Mouse (Mus musculus): ENCODE measurements around the gene Lgr4.

Gene Lgr4

DNA sequence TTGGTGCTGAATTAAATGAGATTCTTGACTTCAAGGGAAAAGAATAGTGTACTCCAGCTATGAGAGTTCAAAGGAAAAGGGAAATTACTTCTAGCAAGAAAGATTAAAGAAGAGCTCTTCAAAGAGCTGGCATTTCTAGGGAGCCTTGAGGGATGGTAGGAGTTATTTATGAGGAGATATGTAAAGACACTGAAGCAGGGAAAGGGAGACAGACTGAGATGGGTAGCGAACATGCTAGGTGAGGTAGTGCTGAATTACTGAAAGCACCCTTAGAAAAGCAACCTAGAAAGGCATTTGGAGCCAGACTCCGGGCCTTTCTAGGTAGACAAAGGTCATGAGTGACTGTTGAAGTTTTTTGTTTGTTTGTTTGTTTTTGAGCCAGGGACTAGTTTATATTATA, 58.7 kb downstream of the Lgr4 start:
- DNase-seq (ENCODE audit: low spot score in 2 of 2), result no peak

DNA sequence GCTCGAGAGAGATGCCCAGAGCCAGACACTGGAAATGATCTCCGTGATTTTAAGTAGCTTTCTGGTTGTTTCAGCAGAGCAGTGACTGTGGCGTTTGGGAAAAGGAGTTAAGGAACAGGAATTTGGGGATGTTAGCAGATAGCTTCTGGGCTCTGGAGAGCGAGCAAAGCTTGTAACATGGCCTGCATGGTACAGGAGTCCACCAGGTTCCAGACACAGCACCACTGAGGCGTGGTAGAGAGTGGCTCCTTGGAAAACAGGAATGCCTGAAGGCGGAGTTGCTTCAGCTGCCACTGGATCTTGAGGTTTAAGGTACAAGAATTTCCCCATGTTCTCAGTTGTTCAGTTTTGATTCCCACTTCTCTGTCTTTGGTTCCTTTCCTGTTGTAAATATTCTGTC, 59.9 kb downstream of the Lgr4 start:
- DNase-seq (ENCODE audit: low spot score in 2 of 2), result no peak

DNA sequence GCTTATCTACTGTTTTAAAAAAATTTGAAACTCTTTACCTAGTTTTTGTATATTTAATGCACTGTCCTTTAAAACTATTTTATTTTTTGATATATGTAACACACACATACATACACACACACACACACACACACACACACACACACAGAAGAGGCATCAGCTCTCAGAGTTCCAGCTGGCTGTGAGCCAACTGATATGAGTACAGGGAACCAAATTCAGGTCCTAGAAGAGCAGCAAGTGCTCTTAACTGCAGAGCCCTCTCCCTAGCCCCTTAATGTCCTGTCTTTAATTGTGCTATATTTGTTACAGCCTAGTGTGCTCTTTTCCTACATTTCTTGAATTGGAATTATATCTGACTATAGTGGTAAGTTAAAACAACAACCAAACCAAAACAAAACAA, 61.8 kb downstream of the Lgr4 start:
- DNase-seq (ENCODE audit: low spot score in 2 of 2), result no peak

DNA sequence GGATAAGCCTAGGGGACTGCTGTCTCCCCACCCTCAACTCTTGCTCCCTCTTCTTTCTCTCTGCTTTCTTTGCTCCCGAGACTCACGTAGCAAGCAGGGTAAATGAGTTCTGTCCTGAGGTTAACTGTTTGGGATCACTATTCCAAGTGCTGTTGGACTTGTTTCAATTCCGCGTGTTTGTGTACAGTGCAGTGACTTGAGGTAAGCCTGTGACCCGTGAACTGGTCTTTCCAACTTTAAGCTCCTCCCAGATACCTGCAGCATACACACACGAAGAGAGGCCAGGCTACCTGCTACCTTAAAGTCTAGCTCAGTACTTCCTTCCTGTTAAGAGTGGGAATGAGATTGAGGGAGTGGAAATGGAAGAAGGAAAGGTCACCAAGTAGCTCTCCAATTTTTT, 66.0 kb downstream of the Lgr4 start:
- DNase-seq (ENCODE audit: low spot score in 2 of 2), result no peak

DNA sequence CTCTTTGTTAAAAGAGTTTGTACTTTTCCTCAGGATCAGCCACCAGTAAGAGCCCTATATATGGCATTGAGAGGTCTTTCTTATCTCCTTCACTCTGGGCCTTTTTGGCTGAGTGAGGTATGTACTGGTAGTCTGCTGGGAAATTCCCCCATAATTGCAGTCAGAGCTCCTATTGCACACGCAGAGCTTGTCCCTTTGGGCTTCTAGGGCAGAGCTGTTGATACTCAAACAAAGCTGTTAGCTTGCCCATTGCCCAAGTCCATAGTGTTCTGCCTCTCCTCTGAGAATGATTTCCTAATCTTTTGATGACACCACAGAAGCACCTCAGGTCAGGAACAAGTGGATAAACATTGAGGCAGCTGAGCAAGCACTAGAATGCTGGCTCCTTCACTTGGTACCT, 67.5 kb downstream of the Lgr4 start:
- no peak for DNase-seq (ENCODE audit: low spot score in 2 of 2)

DNA sequence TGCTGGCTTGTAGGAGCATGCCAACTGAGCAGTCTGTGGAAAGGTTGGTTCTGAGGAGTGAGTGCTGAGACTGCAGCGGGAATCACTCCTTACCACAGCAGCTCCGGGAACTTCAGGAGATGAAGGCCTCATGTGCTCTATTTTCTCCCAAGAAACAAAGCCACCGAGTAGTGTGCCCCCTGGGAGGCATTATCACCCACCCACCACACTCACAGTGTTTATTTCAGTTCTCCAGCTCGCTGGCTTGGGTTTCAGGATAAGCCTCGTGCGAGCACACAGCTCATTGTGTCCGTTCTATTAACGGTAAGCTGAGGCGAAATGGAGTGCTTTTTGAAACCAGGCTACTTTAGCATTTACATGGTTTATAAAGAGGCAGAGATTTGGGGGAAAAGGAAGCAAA, 68.1 kb downstream of the Lgr4 start:
- DNase-seq (ENCODE audit: low spot score in 2 of 2), result no peak

DNA sequence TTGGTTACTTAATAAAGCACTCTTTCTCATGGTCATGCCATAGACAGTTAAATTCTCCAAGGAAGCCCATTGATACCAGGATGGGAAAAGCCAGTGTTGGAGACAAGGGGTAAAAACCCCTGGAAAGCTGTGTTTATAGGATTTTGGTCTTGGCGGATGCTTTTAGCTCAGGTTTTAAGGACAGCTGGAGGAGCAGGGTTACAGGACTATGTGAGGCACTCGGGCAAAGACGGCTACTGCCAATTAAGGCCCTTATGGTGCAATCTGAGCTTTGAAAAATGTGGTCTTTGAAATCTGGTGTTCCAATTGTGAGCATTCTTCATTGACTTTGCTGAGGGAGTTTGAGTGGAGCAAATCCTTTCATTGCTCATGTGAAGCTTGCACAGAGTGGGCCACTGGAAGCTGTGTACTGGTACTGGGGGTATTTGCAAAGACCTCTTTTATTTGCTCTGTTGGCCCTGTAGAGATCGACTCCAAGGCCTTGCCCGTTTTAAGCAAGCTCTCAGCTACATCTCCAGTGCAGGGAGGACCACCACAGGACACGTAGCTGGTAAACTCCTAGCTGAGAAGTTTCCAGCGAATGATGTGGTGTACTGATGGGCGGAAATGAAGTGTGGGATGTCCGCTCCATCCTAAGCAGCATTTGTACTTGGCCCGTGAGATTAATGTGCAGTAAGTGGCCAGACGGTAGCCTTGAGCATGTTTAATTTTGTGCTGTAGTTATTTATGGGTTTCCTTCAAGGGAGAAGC, 68.8 kb downstream of the Lgr4 start:
- DNase-seq (ENCODE audit: low spot score in 2 of 2), result no peak

DNA sequence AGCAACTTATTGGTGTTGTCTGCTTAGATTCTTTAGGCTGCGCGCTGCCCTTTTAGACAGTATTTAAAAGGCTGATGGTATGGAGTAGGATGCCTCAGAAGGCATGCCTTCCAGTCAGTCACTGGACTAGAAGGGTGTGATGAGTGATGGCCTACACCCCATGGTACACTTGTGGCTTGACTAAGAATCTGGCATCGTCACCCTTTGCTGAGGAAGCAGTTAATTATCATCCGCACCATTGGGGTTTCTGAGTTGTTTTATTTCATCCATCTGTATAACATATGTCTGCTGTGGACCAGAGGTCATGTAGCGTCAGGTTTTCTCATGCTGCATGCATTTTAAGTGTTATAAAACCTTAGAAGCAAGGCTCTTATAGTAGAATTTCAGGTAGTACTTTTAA, 70.5 kb downstream of the Lgr4 start:
- no peak for DNase-seq (ENCODE audit: low spot score in 2 of 2)

DNA sequence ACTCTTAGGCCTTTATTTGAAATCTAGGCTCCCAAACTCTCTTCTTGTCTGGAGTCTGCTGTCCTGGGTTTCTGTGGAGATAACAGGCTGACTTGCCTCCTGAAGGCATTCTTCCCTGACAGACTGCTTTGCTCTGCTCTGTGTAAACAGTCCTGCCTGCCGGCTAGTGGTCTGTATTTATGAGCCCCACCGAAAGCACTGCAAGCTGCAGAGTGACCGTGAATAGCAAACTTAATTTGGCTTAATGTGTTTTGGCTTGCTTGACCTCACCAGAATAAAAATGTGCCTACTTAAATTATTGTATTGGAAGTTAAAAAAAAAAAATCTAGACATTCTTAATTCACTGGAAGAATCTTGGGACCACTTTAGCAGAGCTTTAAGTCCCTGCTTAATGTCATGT, 71.7 kb downstream of the Lgr4 start:
- no peak for DNase-seq (ENCODE audit: low spot score in 2 of 2)

DNA sequence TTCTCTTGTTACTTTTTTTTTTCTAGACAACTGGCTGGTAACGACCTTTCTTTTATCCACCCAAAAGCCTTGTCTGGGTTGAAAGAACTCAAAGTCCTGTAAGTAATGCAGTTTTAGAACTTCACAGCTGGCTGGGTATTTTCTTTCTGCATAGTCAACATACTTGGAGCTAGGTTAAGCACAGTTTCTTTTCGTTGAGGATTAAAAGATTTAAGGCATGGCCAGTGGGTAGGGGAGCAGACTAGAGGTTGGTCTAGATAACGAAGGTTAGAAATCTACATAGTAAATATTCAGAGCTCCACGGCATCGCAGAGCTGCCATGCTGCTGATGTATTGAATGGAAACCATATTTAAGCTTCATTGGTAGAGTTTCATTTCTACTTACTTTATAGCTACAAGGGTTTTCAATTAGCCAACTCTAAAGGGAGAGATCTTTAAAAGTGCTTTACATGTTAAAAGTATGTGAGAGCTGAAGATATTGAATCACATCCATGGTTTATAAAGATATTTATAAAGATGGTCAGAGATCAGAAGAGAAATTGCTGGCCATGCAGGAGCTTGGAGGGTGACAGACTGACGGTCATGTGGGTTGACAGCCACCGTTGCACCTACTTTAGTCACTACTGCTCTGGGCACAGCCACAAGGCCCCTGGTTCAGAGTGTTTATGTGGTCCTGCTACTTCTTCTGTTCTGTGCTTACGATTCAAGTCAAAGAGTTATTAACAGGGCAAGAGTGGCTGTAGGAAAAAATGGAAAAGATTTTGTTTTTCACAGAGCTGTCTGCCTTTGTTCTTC, 72.4 kb downstream of the Lgr4 start:
- no peak for DNase-seq (ENCODE audit: low spot score in 2 of 2)

DNA sequence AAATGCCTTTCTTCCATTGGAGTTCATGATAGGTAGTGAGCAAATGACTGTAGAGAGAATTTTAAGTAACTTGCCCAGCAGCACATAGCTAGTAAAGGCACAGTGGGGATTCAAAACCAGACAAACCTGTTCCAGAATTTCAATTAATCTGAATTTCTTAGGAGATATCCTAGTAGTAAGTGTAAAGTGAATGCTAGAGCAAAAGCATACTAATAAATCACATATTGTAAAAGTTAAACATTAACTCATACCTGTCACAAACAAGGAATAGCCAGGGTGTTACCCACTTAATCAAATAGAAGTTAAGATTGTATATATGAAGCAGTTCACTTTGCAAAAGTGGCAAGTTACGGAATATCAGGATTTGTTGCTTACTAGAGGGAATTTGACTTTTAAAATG, 74.3 kb downstream of the Lgr4 start:
- no peak for DNase-seq (ENCODE audit: low spot score in 2 of 2)

DNA sequence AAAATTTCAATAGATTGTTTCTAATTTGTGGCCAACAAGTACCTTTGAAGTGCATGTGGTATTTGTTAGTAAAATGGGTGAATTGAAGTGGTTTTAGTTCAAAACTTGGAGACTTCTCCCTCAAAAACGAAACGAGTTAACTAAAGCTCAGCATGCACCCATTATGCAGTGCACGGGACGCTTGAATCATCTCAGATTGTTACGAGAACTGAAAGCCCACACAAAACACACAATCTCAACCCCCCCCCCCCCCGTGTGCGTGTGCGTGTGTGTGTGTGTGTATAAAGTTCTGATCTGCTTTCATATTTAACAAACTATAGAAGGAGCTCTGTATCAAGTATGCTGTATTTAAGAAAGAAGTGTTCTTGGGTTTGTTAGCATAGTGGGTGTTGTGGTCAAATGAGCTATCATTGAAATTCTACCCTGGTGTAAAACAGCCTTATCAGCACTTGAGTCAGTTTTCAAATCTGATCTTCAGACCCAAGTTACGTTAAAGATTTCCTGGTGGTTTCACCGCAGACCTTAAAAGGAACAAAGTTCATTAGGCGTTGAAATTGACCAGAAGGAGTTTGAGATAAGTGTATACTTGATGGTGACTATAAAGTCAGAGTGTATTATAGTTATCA, 75.1 kb downstream of the Lgr4 start:
- no peak for DNase-seq (ENCODE audit: low spot score in 2 of 2)

DNA sequence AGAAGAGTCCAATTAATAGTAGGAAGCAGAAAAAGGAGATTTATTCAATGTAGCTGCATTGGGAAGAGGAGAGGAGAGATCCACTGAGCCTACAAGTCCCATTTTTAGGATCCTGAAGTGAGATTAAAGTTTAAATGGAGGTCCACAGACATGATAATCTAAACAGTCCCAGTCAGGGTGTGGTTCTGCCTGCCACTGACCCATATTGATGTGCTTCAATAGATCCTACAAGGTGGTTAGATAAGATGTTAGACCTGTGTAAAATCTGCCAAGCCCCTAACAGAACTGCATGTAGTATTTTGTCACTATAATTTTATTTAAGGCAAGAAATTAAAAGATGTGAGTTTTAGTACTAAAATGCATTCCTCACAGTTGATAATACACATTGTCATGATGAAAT, 76.0 kb downstream of the Lgr4 start:
- DNase-seq (ENCODE audit: low spot score in 2 of 2), result no peak

DNA sequence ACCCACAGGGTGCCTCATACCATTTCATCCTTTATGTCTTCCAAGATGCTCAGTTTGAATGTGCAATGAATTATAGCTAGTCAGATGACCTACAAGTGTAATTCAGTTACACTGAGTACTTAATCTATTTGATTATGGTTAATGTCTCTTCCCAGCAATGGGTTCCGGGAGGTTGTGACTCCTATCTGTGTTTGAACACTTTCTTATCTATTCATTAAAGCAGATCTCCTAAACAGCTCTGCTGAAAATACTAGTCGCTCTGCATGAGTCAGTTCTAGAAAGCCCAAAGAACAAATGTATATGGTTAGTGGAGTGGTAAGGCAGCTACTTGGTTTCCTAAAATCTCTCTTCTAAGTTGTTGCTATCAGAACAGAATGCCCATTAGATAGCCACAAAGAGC, 77.6 kb downstream of the Lgr4 start:
- DNase-seq (ENCODE audit: low spot score in 2 of 2), result no peak

DNA sequence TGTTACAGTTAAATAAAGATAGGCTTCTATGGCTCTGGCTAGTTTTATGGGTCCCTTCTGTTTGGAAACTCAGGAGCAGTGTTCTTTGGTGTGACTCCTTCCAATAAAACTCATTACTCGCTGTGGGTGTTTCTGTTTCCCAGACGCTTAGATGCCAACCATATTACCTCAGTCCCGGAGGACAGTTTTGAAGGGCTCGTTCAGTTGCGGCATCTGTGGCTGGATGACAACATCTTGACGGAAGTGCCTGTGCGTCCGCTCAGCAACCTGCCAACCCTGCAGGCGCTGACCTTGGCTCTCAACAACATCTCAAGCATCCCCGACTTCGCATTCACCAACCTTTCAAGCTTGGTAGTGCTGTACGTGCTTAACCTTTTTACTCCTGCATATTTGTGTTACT, 79.0 kb downstream of the Lgr4 start:
- DNase-seq (ENCODE audit: low spot score in 2 of 2), result no peak

DNA sequence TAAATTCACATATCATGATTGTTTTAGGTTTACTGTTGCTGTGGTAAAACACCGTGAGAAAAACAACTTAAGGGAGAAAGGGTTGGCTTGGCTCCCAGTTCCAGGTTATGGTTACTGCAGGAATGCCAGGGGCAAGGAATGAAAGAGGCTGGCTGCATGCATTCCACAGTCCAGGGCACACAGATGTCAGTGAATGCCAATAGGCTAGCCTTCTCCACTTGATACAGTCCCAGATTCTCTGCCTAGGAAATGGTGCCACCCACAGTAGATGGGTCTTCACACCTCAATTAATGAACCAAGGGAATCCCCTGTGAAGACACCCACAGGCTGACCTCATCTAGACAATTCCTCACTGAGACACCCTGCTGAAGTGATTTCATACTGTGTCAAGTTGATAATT, 87.2 kb downstream of the Lgr4 start:
- no peak for DNase-seq (ENCODE audit: low spot score in 2 of 2)

DNA sequence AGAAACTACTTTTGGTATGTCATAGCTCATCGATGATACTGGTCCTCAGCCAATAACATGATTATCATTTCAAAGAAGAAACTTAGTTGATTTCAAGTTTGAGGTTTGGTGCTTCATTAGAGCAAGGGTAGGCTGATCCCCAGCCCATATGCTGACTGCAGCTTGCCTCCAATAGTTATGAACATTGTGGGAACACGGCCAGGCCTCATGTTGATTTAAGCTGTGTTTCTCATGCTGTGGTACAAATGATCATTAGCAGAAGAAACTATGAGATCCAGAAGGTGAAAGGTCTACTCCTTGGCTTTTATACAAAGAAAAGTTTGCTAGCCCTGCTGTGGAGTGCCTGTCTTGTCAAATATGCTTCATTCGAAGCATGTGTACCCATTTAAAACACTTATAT, 87.7 kb downstream of the Lgr4 start:
- no peak for DNase-seq (ENCODE audit: low spot score in 2 of 2)

DNA sequence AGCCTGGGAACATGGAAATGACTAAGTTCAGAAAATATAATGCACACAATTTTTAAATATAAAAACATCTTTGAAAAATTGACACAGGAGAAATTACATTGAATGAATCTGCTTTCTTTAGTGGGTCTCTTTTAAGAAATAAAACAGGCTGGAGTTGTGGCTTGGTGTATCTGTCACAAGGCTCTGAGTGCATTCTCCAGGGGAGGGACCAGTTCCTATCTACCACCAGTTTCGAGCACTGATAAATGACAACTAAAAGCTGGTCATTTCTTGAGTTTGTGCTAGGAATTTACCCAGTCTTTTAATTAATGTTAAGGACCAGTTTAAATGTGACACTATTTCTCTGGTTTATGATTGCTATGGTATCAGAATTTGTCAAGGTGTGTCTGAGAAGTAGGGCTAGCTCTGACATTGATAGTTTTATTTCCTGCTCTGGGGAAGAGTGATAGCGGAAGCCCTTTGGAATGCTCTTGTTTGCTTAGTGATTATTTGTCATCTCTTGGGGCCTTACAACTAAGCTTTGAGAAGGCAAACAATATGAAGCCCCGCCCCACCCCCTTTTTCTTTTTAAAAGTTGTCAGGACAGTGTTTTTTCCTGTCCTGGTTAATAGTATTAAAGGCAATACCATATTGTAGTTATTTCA, 88.3 kb downstream of the Lgr4 start:
- no peak for DNase-seq (ENCODE audit: low spot score in 2 of 2)

DNA sequence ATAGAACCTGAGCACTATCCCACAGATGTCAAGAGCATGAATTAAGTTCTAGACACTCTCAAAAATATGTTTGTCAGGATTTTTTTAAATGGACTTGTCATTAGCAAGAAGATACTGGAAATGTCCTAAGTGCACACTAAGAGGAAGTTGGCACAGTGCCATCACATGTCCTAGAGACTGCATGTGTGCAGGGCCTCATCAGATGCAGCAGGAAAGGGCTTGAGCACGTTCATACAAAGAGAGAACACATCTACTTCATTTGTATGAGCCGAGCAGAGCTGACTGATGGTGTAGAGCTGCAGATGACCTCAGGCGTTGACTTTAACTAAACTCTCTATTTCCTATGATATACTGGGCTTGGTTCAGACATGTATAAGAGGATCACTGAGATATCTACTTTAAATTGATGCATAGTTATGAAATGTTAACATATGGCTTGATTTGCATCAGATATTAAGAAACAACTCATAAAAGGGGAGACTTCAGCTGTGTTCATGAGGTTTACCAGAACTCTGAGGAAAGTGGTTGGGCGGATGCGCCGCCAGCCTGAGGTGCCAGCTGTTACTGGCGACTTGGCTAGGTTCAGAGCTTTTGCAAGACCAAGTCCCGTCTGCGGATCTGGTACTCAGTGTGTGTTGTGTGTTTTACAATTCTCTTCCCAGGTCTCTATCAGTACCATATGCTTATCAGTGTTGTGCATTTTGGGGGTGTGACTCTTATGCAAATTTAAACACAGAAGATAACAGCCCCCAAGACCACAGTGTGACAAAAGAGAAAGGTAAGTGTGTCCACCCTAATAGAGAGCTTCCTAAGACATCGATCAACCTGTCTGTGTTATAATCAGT, 90.2 kb downstream of the Lgr4 start:
- DNase-seq (ENCODE audit: low spot score in 2 of 2), result no peak

DNA sequence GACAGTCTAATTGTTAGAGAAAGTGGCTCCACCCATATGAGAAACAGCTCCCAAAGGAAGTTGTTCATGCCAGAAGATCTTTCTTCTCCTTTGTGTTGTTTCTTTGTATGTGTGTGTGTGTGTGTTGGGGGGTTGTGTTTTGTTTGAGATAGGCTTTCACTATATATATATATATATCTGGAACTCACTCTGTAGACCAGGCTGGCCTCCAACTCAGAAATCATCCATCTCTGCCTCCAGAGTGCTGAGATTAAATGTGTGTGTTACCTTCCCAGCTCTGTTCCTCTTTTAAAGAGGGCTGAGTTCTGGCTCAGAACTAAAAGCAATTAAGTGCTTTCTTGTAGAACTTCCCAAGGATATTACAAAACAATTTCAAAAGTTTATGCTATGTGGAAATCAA, 92.0 kb downstream of the Lgr4 start:
- DNase-seq (ENCODE audit: low spot score in 2 of 2), result no peak

DNA sequence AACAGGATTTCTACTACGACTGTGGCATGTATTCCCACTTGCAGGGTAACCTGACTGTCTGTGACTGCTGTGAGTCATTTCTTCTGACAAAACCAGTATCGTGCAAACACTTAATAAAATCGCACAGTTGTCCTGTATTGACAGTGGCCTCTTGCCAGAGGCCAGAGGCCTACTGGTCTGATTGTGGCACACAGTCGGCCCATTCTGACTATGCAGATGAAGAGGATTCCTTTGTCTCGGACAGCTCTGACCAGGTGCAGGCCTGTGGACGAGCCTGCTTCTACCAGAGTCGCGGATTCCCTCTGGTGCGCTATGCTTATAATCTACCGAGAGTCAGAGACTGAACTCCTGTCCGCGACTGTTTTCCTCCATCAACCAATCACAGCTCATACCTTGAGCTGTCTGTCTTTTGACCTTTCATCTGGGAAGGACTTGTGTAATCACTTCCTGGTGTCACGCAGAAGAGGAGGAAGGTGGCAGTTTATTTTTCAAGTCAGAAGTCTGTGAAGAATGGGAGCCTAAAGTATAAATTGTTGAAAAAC, 94.8 kb downstream of the Lgr4 start:
- DNase-seq (ENCODE audit: low spot score in 2 of 2), result no peak
